Mouse (Mus musculus): ENCODE measurements around the gene Ttc21a.

- no peak for TF ChIP-seq CTCF (IDR thresholded peaks at IDR 0.05)
- TF ChIP-seq EP300 (IDR thresholded peaks at IDR 0.05), result no peak
These were observed 65.5 kb downstream of the Ttc21a start for GRCm38 (mm10) chr9:120002893-120003292.
